Mouse (Mus musculus) heart, postnatal 14 days (tissue): ENCODE results near the gene Kcnq1. TPM values are rescaled to one million over a fixed set of nuclear protein-coding genes. Genes with fewer than 3 reads are reported as not detected.
A peak's percentile ranks its signal among the peaks of the same experiment; 100 is the strongest.

Experiments used
- DNase-seq, 2 experiments: peaks; one replicate each; pipeline ENCODE4 v3.0.0; 2021 to 2022
- intact Hi-C: fragments of 180-260 bp; cut with DNase I; formaldehyde crosslinking; loops from one replicate; pipeline ENCODE4 v1.15.1; 2025
- total RNA-seq, 2 experiments: library from RNA; stranded (reverse); gene quantifications; 2 replicates each; pipeline ENCODE4 v1.2.3; 2021

Kcnq1 gene
- total RNA-seq, 2 experiments from 2014 or later = 32.1 to 32.5 TPM

DNA sequence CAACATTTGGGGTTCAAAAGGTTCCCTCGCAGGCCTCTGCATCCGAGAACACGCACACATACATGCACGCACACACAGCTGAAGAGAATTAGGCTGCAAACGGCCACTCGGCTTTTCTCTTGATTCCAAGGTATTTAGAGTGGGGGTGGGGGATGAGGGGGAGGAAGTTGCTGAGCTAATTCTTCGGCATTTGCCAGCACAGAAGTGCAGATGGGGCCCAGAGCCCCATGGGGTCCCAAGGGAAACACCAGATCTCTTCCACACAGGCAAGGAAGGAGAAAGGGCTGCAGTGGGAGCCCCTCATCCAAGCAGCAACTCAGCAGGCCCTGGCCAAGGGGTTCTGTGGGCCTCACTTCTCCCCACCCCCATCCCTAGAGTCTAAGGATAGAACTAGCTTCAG is 193.9 kb downstream of the Kcnq1 start:
- intact Hi-C loops = no loop called here
- no peak for DNase-seq

DNA sequence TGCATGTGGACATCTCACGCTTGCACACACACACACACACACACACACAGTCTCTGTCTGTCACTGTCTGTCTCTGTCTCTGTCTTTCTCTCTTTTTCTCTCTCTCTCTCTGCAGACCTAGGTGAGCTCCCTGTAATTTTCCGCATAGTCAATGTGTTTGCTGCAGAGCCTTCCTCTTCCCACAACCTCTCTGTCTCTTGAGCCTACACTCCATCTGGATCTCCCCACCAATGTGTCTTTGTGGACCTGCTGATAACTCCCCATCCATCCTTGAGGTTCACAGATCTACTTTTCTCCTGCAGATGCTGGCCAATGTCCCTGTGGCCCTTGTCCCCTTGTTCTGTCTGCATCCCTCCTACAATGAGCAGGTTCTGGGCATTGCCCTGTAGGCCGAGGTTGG is 194.5 kb downstream of the Kcnq1 start:
- intact Hi-C loops = no loop called here
- no peak for DNase-seq

DNA sequence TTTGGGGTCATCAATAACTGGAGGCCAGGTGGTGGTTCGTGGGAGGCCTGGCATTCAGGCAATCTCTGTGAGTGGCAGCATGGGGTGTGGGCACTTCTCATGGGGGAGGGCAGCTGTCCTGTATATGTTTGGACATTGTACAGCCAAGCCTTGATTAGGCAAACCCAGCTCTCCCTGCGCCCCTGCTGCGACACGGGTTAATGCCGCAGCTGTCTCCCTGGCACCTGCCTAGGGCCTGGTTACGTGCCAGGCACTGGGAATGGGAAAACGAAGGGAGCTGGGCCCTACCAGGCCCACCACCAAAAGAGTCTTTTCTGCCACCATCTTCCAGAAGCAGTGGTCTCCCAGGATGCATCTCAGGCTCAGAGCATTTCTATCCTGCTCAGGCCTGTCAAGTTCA is 196.0 kb downstream of the Kcnq1 start:
- intact Hi-C loops = no loop called here
- no peak for DNase-seq

DNA sequence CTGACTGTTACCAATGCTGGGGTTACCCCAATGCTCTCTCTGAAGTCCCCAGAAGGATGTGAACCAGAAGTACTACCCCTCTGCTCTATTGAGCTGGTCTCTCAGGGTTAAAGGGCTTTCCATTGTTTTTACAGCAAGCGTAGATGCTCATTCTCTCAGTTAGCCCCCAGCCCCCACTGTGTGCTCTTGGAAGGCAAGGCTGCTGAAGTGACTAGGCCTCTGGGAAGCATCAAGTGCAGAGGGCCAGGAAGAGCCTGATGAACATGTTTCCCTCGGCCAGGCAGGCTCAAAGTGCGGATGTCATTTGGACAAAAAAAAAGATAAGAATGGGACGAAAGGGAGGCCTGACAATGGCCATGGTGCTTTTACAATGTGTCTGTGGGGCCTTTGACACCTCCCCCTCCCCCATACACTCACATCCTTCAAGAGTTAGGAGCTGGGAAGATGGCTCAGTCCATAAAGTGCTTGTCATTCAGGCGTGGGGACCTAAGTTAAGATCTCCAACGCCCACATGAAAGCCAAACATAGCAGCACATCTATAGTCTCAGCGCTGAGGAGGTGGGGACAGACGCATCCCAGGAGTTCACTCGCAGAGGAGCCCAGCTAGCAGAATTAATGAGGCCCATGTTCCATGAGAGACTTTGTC is 196.6 kb downstream of the Kcnq1 start:
- DNase-seq = no peak
- intact Hi-C loops = no loop called here

DNA sequence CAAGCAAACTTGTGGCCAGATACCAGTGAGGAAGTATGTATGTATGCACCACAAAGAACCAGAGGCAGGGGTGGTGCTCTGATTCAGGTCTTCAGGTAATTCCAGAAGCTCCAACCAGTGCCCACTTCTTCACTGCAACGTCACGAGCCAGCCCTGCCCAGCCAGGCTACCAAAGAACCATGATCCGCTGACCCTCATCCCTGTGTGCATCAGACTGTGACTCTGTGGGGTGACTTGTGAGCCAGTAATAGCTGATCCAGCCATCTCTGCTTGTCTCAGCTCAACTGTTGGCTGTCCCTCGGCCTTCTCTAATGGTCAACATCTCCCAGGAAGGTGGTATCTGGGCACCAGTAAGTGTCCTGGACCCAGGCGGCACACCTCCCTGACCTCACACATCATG is 197.4 kb downstream of the Kcnq1 start:
- no peak for DNase-seq
- intact Hi-C loops = no loop called here

DNA sequence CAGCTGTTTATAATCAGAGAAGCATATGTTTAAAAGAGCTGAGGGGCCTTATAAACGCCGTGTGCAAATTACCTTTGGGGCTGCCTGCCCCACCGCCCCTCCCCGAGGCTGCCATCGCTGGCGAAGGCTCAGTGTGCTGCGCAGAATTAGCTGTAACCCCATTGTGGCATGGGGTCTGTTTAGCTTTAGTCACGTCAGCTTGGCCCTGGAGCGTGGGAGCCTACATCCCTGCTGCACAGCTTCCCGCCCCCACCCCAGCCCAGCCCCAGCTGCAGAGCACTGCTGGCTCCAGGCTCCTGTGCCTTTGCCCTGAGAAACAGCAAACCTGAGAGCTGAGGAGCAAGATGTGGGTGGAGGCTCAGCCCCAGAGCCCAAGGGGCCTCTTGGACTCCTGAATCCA is 199.6 kb downstream of the Kcnq1 start:
- intact Hi-C loops = no loop called here
- DNase-seq = no peak

DNA sequence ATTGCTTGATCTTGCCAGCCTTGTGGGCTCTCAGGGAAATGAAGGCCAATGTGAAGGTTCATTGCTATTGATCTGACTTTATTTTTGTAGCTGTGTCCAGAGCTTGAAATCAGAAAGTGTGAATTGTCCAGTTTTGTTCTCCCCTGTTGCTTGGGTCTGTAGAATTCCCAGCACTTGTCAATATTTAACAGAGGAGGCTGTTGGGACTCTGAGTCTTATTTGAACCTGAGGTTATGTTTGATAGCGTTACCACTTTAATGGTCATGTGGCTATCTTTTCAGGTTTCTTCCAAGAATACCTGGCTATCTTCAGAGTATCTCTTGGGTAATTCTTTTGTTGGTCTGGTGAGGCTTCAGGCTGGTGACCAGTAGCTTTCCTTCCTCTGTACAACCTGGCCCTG is 201.8 kb downstream of the Kcnq1 start:
- no peak for DNase-seq
- intact Hi-C loops = no loop called here

DNA sequence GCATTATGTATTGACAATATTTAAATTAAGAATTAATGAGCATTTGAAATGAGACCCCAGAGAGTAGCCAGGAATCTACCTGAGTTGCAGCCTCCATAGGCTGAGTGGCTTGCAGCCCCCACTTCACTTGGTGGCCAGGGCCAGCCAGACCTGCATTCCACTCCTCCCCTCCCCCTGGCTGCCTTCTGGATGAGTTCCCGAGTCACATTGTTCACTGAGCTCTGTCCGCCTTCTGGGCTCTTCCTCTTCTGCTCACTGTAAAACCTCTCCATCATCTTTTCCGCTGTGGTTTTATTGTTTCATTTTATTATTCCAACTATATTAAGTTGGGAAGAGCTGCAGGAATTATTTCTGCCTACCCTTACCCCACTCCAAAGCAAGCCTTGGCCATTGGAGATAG is 204.1 kb downstream of the Kcnq1 start:
- DNase-seq = peak; percentile 29 to 58

DNA sequence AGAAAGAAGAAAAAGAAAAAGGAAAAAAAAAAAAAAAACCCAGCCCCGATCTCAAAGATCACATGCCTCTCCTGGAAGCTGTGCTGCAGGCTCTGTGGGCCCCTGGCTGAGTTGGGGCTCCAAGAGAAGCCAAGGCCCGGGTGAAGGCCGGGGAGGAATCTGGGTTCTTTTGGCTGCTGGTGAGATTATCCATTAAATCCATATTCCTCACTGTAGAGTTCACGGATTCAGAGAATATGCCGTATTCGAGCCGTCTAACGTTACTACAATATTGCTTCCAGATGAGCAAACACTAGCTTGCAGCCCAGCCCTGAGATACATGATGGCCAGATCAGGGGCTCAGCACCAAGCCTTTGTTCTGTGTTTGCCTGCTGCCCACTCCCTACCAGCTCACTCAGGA is 204.7 kb downstream of the Kcnq1 start:
- intact Hi-C loops = loop anchor here (5.0 kb wide), 1 partner anchor 146 kb away; no protein-coding TSS in a partner anchor
- DNase-seq = no peak

More for the DNA sequence above, 204.1 kb downstream of the Kcnq1 start:
- intact Hi-C loops = loop anchor here (5.0 kb wide), 1 partner anchor 147 kb away; no protein-coding TSS in a partner anchor

DNA sequence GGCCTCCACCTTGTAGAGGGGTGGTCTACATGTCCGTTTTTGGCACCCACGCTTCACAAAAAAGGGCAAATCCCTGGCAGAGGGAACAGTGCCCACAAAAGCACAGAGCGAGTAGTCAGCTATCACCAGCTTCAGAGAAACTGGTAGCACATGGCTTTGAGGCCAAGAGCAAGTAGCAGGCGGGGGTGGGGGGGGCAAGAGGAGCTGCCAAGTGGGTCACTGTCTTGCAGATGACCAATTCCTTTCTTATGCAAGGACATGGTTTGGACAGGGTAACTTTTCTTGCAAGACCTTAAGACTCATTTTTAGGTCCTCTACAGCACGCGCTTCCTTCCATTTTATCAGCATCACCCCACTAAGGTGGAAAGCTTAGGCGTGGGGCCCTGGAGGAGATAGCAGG is 205.3 kb downstream of the Kcnq1 start:
- intact Hi-C loops = loop anchor here (5.0 kb wide), 1 partner anchor 146 kb away; no protein-coding TSS in a partner anchor
- DNase-seq = no peak

DNA sequence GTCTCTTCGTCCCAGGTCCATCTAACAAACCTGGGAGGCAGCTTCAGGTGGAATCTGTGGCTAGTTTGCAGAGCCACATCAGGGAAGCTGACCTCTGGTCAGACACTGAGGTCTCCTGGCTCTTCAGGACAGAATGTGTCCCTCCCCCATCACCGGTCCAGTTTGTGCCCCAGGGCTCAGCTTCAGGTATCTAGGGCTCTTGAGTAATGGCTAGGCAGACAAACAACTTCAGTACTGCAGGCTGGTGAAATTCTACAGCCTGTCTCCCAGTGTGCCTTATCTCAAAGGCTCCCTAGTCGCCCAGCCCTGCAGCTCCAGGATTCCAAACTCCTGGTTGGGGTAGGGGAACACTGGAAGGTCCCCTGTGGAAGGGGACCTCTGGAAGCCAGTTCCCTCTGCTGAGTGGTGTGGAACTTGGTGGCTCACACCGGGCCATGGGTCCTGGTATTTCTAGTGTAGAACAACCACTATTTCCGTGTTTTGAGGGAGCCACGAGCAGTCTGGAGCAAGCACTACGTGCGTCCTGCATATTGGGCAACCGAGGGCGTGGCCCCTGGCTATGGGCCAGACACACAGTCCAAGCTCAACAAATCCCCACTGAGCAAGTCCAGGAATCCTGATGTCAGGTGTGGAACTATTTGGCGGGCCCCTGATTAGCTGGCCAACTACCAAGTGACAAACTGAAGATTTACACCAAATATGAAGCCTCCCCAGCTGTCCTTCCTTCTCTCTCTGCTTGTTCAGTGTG is 207.6 kb downstream of the Kcnq1 start:
- intact Hi-C loops = loop anchor here (5.0 kb wide), 1 partner anchor 144 kb away; no protein-coding TSS in a partner anchor

DNA sequence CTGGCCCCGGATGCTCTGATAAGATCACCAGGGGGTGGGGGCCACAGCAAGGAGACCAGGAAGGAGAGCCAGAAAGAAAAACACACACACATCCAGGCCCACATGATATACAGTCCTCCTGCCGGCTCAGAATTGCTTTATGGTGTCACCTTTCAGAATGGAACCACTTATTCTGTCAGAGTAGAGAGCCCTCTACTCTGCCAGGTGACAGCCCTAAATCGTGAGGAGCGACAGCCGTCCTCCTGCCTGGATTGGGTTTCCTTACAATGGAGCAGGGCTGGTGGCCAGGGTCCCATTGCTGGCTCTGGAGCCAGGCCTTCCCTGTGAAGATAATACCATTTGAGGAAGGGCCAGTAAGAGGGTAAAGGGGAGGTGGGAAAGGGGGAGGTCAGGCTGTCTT is 212.3 kb downstream of the Kcnq1 start:
- intact Hi-C loops = no loop called here
- DNase-seq = no peak

More for the DNA sequence above, 207.6 kb downstream of the Kcnq1 start:
- DNase-seq = peak; percentile 81 to 83

DNA sequence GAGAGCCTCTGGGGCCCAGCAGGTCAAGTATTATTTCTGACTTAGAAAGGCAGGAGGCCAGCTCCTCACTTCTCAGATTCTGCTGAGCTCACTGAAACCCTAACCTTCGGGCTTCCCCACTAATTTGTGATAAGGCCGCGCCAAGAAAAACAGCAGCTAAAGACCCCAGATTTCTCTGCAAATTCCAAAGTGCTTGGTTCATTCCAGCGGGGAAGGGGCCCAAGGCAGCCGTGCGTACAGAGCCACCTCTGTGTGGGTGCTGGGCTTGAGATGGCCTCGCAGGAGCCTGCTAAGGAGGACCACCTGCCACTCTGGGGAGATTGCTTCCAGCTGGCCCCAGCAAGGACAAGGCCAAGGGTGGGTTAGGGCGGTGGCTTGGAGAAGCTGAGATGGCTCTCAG is 214.2 kb downstream of the Kcnq1 start:
- DNase-seq = peak; percentile 22 to 35

DNA sequence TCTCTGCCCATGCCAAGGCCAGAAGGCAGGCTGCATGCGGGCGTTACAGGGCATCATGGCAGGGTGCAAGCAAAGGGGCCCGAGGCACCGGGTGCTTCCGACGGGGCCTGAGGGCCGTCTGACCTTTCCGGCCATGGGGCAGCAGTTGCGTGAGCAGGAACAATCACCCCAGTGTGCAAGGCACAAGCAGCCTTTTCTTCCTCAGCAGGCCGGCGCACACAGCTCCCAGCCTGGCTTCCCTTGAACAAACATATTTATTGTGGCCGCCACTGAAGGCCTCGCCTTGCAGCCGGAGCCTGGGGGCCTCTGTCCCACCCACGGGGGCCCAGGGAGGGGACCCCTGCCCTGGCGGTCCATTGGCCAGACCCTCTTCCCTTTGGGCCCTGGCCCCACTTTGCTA is 218.9 kb downstream of the Kcnq1 start:
- no peak for DNase-seq
- intact Hi-C loops = no loop called here

More for the DNA sequence above, 214.2 kb downstream of the Kcnq1 start:
- intact Hi-C loops = no loop called here

DNA sequence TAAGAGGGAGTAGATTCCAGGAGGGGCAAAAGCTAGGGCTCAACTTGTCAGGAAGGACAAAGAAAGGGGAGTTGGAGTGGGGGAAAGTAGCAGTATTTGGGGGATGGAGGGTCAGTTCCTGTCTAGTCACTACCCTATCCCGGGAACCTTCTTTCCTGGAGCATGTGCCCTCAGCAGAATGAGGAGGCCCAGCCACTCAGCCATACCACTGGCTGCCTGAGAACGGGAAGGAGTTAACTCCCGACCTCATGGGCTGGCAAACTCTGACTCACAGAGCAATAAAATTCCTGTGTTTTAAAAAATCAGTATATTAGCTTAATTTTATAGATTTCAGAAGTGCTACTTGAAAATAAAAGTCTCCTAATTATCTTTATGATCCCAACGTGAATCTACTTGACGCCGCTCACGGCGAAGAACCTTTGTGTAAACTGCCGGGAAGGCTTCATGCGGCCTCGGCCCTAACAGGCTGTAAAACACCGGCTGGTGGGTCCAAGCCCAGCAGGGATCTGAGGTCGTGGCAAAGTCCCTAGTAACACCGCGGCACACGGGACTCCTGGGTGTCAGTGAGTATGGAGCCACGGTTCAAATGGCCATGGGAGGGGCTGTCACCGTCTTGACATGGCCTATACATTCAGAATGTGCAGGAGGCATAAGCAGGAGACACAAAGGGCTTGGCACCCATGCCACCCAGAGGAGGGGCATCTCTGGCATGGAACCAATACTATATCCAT is 222.2 kb downstream of the Kcnq1 start:
- intact Hi-C loops = no loop called here
- no peak for DNase-seq

DNA sequence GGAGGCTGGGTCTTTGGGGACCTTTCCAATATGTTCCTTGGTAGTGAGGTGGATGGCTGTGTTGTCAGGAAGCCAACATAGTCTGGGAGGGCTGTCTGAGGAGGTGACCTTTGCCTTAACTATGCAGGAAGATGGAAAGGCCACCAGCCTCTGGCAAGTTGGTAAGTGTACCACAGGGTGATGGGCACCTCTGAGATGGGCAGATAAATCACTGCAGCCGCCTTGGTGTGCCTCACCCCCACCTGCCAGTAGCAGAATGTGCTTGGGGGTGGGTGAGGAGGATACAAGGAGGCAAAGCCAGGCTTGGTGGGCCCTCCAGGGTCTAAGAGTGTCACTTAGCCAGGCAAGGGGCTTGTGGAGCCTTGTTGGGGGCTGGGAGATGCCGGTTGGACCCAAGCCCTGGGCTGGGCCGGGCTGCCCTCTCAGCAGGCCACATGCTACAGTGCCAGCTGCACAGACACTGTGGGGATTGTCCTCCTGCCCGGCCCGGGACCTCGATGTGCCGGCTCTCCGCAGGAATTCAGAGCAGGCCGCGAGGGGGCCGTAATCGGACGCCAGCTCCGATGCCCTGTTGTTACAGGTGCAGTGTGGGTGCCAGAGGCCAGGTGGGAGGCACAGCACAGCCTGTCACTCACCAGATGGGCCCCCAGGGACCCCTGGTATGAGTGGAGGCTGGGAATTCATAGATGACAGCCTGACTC is 223.1 kb downstream of the Kcnq1 start:
- intact Hi-C loops = no loop called here
- DNase-seq = no peak

DNA sequence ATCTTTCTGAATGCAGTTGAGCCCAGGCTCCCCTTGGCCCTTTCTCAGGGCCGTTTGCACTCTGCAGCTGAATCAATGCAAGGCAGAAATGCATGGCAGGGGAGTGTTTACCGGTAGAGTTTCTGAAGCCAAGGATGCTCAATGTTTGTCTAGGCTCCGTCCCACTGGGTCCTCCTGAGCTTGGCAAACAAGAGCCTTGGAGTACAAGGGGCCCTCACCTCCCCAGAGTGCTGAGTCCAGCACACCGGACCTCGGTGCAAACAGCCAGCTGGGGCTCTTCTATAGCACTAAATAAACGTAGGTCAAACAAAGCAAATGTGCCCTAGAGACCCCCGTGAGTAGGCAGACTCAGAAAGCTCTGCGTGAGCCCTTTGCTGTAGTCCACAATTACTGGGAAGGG is 226.9 kb downstream of the Kcnq1 start:
- no peak for DNase-seq
- intact Hi-C loops = no loop called here

DNA sequence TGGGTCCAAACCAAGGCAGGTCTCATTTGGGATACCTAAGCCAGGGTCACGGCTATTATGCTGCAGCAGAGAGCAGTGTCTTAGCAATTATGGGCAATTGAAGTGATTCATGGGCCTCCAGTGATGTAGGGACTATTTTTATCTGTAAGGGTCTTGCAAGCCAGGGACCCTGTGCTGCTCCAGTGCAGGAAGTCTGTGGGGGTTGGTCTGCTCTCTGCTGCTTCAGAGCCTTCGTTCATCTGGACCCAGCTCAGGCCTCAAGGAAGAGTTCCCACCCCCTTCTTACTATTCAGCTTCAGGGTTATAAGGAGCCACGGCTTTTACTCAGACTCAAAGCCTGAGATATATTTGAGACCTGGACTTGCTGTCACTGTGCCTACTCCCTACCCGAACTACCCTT is 227.4 kb downstream of the Kcnq1 start:
- DNase-seq = no peak
- intact Hi-C loops = no loop called here

DNA sequence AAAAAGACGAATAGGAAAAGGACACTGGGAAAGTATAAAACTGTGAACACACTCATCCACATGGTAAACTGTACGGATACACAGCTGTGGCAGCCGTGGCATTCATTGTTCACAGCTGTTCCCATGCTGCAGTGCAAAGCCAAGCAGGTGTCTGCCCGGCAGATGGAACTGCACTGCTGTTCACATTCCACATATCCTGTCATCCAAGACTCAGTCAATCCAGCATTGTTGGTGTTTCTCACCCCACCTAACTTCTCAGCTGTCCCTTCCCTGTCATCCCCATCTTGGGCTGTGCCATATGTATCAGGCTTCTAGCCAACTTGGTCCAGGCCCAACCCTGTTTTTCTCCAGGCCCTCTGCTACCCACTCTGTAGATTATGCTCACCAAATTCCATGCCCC is 232.5 kb downstream of the Kcnq1 start:
- intact Hi-C loops = no loop called here
- DNase-seq = no peak

DNA sequence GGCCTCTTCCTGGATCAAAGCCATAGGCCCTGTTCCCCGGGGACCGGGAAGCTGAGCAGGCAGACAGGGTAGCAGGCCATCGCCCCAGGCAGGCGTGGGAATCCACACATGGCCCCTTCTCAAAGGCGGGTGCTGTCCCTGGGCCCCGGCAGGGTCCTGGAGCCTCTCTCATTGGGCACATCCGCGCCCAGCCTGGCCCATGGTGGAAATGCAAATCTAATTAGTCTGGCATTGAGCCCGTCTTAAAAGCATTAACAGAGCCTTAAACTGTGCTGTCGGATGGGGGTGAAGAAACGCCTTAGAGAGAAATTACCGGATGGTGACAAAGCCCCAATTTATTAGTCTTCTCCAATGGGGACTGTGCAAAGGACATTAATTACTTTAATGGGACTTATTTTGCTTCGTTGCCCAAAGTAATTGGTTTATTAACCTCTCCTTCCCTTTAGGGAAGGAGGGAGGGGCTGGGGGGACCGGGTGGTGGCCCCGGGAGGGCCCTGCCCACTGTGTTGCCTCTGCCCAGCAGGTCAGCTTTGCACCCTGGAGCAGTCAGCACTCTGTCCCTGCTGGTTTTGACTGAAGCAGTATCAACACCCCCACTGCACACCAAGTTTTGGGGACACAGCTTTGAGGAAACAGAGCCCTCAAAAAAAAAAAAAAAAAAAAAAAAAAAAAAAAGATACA is 234.6 kb downstream of the Kcnq1 start:
- DNase-seq = no peak
- intact Hi-C loops = loop anchor here (10.0 kb wide), 1 partner anchor 346 kb away; no protein-coding TSS in a partner anchor
